8 mouse cellular contexts compared by ENCODE assay signal in genomic region chr11:4096054-4096984, GRCm38 (mm10). TPM values are rescaled to one million over a fixed set of nuclear protein-coding genes. Genes with fewer than 3 reads are reported as not detected.
DNase-seq lines count a peak whose midpoint lies in the region; ATAC-seq lines count a peak whose summit lies in the region.

No protein-coding gene starts in this region.

- H3K27me3 ChIP-seq in hindbrain, embryonic 15.5 days: no peaks in the 10 kb centered on the region

- peak overlapping the region; percentile 66 for H3K9ac ChIP-seq in hindbrain, embryonic 15.5 days

- peak; percentile 96 for ATAC-seq in hindbrain, embryonic 15.5 days (ENCODE audit: low FRiP score, low read depth)

- WGBS in hindbrain, embryonic 15.5 days: 3% methylated on average over 45 of the region's 45 CpGs

- H3K9me3 ChIP-seq in hindbrain, embryonic 15.5 days: no peaks in the 10 kb centered on the region

- peak; percentile 92 for DNase-seq in T-cell, adult 2 months (ENCODE audit: low spot score)
- peak; percentile 99 for DNase-seq in cerebellum, postnatal 36 days
- DNase-seq in frontal cortex, postnatal 36 days (ENCODE audit: low spot score in 2 of 2): peak; percentile 98
- peak; percentile 97 for DNase-seq in left cerebral cortex, adult 11 months (ENCODE audit: low spot score)
- DNase-seq in lung, postnatal 4 days: peak; percentile 98 to 99
- DNase-seq in retina, postnatal 7 days (ENCODE audit: low read depth, low spot score): peak; percentile 96
- DNase-seq in urinary bladder, adult 2 months (ENCODE audit: low spot score): peak; percentile 89

- peak overlapping the region; percentile 90 for H3K27ac ChIP-seq in hindbrain, embryonic 15.5 days (replicated peaks)

- H3K4me2 ChIP-seq in hindbrain, embryonic 15.5 days: peak overlapping the region; percentile 95

- H3K36me3 ChIP-seq in hindbrain, embryonic 15.5 days: peaks cover 15% of the 10 kb centered on the region

- peak overlapping the region; percentile 58 for H3K4me3 ChIP-seq in hindbrain, embryonic 15.5 days

- peaks cover 30% of the 10 kb centered on the region for H3K4me1 ChIP-seq in hindbrain, embryonic 15.5 days (replicated peaks)

RNA-seq across cellular contexts. Expression of gene Mtfp1, which starts 1.1 kb away (rescaled TPM):
- polyA plus RNA-seq in hindbrain, embryonic 15.5 days (2015; fragmentation: Nextera tagmentation; extraction: Ambion mirVana): 10.7 and 12.3 TPM in 2 replicates
- 3.4 and 4.1 TPM in 2 replicates for polyA plus RNA-seq in urinary bladder, adult 2 months (2012; rRNA removed)

RNA-seq across cellular contexts. Expression of gene Sec14l2, which starts 26.9 kb away (rescaled TPM):
- 6.1 and 6.4 TPM in 2 replicates for polyA plus RNA-seq in hindbrain, embryonic 15.5 days (2015; fragmentation: Nextera tagmentation; extraction: Ambion mirVana)
- polyA plus RNA-seq in urinary bladder, adult 2 months (2012; rRNA removed): 1.3 and 1.4 TPM in 2 replicates

RNA-seq across cellular contexts. Expression of gene Sec14l3, which starts 31.7 kb away (rescaled TPM):
- polyA plus RNA-seq in hindbrain, embryonic 15.5 days (2015; fragmentation: Nextera tagmentation; extraction: Ambion mirVana): 0.39 and 0.86 TPM in 2 replicates
- not detected in 2 replicates for polyA plus RNA-seq in urinary bladder, adult 2 months (2012; rRNA removed)

RNA-seq across cellular contexts. Expression of gene Rnf215, which starts 38.7 kb away (rescaled TPM):
- polyA plus RNA-seq in hindbrain, embryonic 15.5 days (2015; fragmentation: Nextera tagmentation; extraction: Ambion mirVana): 46.4 and 48.7 TPM in 2 replicates
- 31.5 and 34.4 TPM in 2 replicates for polyA plus RNA-seq in urinary bladder, adult 2 months (2012; rRNA removed)

Comparison
In these comparisons a context has a peak if more than half of its experiments do, and no peak if none do; other contexts are left out.
1. Peak in every context shown above with its lines: DNase-seq, ATAC-seq, H3K4me3 ChIP-seq and H3K27ac ChIP-seq.